Mouse (Mus musculus) splenic B cell, adult 2 months (primary cell): ENCODE data around the gene Lztfl1.
"Not testable (repeated sequence)": the region's sequence is repeated elsewhere in the genome, so short reads cannot be mapped to it uniquely, and the experiment has no call there.

Experiments
- DNase-seq: peaks from one replicate; pipeline ENCODE4 v3.0.0-alpha.2; 2011; ENCODE audit warnings: low read depth, low spot score
- H3K27me3 ChIP-seq: 2 replicates; pipeline ENCODE4 v1.6.1; 2012; ENCODE audit warnings: mild to moderate bottlenecking, low read length, moderate library complexity, mixed read lengths; ENCODE audit not compliant: control insufficient read depth, poor library complexity, insufficient read depth, severe bottlenecking
- H3K36me3 ChIP-seq: 2 replicates; pipeline ENCODE4 v1.6.1; 2012; ENCODE audit warnings: mild to moderate bottlenecking, low read length, moderate library complexity, mixed read lengths; ENCODE audit not compliant: control insufficient read depth, poor library complexity, insufficient read depth, severe bottlenecking

Lztfl1 gene

DNA sequence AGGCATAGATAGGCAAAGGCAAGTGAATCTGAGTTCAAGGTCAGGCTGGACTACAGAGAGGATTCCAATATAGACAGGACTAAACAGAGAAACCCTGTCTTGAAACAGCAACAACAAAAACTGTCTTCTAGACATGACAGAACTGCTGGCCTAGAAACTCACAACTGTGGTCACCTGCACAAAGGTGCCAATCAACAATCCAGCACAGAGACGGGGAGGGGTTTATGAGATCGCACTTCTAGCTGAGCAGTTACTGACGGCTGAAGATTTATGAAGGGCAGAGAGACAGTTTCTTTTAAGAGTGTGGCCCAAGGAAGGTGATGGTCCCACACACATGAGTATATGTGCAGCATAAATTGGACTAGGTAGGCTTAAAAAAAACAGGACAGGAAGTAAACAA is 1.2 kb downstream of the Lztfl1 start:
- no peaks in the 10 kb centered on the region for H3K36me3 ChIP-seq
- no peaks in the 10 kb centered on the region for H3K27me3 ChIP-seq
- peak; percentile 20 for DNase-seq

DNA sequence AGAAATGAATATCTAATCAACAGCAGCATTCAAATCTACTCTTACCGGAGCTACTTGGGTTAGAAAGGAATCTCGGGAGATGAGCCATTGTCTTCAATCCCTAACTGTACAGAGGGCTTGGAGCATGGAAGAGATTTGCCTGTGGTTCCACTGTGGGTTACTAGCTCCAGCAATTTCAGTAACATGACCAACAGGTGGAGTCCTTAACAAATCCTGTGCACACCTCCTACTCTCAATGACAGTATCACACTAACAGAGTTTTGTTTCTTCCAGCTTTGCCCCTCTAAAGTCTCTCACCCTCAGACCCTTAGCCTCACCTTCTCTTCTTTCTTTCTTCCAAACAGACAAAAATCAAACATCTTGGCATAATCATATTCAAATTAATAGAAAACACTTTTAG is 4.4 kb downstream of the Lztfl1 start:
- Histone ChIP-seq H3K36me3 (0 out of 2 replicates have a peak, but pooled peaks cover 2% of the 10 kb centered on the region), H3K27me3 (no peaks in the 10 kb centered on the region)
- DNase-seq: peak; percentile 58

DNA sequence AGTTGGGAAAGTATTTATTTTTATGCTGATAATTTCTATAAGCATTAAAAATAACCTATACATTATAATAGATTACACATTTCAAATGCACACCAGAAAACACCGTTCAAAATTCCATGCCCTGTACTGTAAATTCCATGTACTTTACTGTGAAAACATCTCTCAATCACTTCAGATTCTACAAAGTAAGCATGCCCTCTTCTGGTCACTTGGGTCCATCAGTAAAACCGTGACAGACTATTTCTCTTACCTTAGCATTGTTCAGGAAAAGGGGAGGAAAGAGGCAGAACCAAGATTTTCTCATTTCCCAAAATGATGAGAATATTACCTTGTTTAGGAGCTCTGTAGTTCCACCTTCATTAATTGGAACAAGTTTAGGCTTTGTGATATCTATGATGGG is 8.3 kb downstream of the Lztfl1 start:
- DNase-seq: no peak
- Histone ChIP-seq H3K36me3 (0 out of 2 replicates have a peak, but pooled peaks cover 2% of the 10 kb centered on the region), H3K27me3 (no peaks in the 10 kb centered on the region)

DNA sequence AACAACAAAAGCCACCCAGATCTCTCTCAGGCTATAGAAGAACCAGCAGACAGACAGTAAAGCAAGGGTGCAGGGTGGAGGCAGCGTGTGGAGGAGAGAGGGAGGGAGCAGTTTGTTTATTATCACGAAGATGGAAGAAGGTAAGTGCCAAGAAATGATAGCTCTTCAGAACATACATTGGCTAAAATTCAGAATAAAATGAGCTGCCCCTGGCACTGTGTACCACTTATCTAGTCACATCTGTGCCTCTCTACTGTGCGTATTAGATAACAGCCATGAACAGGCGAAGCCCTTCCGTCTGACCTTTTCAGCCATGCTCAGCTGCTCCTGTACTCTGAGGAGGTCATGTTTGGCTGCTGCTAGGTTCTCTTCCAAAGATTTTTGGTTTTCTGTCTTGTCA is 15.7 kb downstream of the Lztfl1 start:
- Histone ChIP-seq H3K36me3 (0 out of 2 replicates have a peak, but pooled peaks cover 5% of the 10 kb centered on the region), H3K27me3 (no peaks in the 10 kb centered on the region)
- DNase-seq: no peak

DNA sequence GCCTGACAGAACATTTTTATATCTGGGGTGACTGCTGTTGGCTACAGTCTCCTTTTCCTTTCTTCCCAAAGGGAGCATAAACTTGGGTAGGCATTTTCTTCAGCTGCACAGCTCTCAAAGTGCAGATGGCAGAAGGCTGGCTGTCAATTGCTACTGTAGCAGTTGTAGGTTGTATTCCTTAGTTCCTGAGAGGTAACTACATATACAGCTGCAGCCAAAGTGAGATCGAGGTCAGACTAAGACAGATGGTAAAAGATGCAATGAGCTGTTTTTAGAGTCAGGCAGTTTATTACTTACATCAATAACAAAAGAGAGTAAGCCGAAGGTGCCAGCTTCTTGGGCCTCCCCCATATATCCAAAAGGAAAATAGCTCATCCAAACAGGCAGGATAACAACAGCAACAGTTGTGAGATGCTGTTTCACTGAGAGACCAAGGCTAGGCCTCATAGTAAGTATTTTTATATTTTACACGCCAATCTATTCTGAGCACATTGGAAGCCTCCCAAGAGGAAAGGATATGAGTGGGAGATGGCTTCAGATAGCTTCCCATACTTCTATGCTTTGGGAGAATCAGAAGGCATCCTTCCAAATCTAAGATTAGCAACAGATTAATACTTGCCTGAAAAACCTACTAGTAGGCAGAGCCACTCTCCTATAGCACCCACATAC is 21.7 kb downstream of the Lztfl1 start:
- DNase-seq: no peak
- Histone ChIP-seq H3K27me3 (no peaks in the 10 kb centered on the region), H3K36me3 (0 out of 2 replicates have a peak, but pooled peaks cover 2% of the 10 kb centered on the region)

DNA sequence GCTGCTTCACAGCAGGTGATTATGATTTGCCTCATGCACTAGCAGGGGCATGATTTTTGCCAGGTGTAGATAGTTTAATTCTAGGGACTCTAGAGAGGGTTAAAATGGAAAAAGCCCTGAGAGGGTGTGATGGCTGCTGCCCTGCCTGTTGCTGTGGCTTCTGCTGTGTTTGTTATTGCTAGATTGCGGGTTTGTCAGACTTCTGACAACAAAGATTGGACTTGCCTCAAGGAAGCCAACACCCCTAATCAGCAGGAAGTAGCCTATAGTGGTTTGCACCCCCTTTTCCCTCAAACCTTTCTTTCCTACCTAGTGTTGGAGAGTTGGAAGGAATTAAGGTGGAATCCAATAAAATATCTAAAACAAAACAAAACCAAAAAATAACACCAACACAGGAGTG is 29.3 kb downstream of the Lztfl1 start:
- no peaks in the 10 kb centered on the region for H3K27me3 ChIP-seq
- H3K36me3 ChIP-seq: no peaks in the 10 kb centered on the region
- DNase-seq: no peak

DNA sequence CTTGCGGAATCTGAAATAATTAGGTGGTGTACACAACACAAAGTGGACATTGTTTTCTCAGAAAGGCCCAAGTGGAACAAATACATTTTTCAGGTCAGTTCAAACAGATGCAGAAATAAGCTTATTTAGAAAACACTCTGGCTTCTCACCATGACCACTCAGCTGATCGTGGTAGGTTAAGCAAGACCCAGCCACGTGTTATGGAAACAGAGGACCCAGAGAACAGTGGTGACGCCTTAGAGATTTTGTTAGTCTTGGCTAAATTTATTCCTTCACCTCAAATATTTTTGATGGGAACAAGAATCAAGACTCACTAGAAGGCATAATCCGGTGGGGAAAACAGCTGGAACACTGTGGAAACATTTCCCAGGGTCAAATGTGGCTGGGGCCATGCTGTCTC is 31.3 kb downstream of the Lztfl1 start:
- H3K27me3 ChIP-seq: no peaks in the 10 kb centered on the region
- no peak for DNase-seq
- H3K36me3 ChIP-seq: no peaks in the 10 kb centered on the region

DNA sequence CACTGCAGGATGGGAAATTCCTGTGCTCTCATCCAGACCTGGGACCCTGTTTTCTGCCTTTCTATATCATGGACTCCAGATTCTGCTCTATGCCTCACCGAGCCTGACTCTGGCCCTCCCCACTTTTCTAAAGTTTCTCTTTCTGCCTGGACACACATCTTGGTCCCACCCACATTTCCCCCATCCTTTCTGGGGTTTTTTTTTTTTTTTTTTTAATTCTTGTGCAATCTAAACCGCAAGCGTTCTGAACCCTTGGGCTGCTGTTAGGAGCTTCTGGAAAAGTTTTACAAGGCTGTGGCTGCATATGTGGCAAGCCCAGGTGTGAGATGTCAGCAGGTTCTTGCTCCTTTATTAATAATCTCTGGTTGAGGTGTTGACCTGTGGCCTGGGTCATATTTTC is 33.8 kb downstream of the Lztfl1 start:
- no peaks in the 10 kb centered on the region; the same call in none of the 2 replicates for H3K27me3 ChIP-seq
- DNase-seq: no peak
- H3K36me3 ChIP-seq: no peaks in the 10 kb centered on the region

DNA sequence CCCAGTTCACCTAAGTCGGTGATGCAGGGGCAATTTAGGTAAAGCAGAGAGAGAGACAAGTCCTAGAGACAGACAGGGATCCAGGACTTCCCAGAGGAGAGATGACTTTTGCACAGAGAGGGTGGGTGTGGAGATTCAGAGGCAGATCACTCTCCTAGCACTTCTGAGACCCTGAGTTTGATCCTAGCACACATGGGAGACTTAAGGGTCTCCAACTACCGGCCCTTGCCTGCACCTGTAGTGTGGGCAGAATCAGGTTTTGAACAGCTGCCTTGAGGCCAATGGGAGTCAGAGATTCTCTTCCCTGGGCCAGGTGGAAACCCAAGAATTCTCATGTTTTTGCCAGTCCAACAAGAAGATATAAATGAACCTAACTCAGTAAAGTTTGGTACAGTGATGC is 38.3 kb downstream of the Lztfl1 start:
- Histone ChIP-seq H3K36me3 (no peaks in the 10 kb centered on the region), H3K27me3 (no peaks in the 10 kb centered on the region; the same call in none of the 2 replicates)
- no peak for DNase-seq

DNA sequence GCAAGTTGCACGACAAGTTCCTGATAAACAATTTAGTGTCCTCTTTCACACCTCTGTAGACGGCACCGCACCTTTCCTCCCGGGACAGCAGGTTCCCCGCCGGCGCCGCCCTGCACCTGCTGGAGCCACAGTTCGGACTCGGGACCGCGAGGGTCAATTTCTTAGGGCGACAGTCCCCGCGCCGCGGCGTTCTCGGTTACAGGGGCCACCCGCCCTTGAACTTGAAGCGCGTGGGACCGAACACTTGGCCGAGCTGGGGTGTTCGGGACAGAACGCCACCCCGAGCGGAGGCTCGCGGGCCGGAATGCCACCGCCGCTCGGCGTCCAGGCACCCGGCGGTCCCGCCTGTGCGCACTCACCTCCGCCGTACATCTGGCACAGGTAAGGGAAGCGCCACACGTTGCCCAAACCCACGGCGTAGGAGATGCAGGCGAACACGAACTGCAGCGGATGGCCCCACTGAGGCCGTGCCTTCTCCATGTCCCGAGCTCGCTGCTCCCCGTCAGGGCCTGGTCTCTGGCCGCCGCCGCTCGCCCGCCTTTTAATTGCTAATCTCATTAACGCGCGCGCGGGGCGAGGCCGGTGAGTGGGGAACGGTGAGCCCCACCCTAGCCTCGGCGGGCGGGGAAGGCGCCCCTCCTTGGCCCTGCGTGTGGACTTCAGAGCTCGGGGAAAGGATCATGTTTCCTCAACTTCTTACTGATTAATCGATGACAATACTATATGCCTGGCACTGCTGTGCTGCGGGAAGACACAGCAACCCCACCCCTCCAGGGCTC is 39.0 kb downstream of the Lztfl1 start, which contains the start of the genes Ccr9 and Slc6a20a:
TSS of gene Ccr9 (plus strand) at position 113 of the 779 bp plus-strand sequence.
TSS of gene Slc6a20a (minus strand) at position 559 of the 779 bp plus-strand sequence.
- Histone ChIP-seq H3K27me3 (no peaks in the 10 kb centered on the region; the same call in none of the 2 replicates), H3K36me3 (no peaks in the 10 kb centered on the region)
- peak; percentile 14 for DNase-seq

DNA sequence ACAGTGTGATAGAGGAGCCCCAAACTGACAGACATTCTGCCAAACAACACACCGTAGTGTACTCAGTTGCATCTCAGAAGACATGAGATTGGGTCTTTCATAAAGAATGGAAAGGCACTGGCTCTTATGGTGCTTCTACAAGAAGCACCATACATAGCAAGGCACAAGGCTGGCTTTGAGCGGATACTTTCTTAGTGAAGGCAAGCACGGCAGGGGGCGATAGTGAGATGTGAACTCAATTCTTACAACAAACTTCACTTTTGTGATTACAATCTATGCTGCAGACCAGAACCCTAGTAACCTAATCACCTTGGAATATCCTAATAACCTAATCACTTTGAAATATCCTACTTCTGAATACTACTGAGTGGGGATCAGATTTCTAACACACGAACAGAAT is 51.9 kb downstream of the Lztfl1 start:
- H3K36me3 ChIP-seq: no peaks in the 10 kb centered on the region
- peak; percentile 81 for DNase-seq
- no peaks in the 10 kb centered on the region for H3K27me3 ChIP-seq

DNA sequence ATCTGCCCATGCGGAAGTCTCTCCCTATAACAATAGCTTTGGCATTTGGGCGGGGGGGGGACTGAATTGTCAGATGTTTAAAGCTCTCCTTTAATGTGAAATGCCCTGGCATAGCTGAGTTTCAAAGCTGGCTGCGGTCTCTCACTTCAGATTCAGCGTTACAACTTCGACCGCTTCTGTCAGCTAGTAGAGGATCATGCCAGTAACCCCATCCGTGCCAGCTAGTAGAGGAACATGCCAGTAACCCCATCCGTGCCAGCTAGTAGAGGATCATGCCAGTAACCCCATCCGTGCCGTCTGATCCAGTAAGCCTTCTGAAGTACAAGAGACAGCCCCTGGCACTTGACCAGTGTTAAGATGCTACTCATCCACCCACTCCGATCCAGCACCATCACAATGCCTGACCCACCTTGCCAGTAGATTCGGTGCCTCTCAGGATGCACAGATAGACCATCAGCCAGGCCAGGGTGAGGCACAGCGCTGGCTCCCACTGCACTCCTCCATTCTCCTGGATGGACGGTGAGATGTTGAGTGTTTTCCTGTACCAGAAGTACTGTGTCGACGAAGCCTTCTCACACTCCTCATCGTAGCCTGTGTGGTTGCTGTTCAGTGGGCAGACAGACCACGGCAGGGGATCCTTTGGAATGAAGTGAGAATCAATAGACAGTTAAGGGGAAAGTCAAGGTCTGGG is 57.4 kb downstream of the Lztfl1 start:
- H3K36me3 ChIP-seq, H3K27me3 ChIP-seq, DNase-seq: not testable (repeated sequence)

DNA sequence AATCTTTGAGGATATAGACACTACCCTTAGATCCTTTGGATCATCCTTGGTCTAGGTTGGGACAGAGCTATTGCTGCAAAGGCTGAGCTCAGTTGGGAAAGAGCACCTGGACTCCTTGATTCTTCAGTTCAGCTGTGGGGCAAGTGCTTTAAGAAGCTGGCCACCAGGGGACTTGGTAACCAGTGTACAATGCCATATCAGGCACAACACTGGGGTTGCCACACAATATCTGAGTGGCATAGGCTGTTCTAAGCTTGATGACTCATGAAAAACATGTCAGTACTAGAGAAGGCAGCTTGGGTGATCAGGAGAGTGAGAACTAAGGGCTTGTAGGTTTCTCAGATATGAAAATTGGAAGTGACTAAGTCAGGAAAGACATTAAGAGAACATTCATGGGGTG is 58.5 kb downstream of the Lztfl1 start:
- no peaks in the 10 kb centered on the region for H3K27me3 ChIP-seq
- DNase-seq: no peak
- no peaks in the 10 kb centered on the region for H3K36me3 ChIP-seq

DNA sequence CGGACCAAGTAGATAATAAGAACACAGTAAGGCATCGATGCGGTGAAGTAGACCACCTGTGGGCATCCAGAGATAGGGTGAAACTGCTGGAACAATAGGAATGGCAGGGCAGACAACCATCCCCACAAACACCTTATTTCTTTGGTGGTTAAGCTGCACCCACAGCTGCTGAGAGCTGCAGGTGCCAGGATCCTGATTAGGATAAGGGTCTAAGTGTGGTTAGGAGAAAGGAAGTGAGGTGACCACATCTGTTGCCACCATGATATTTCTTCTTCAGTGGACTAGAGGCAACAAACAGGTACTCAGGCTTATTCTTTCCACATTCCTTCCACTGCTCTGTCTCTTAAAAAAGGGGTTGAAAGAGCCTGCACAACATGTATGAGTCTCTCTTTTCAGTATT is 60.0 kb downstream of the Lztfl1 start:
- no peak for DNase-seq
- Histone ChIP-seq H3K27me3 (no peaks in the 10 kb centered on the region), H3K36me3 (no peaks in the 10 kb centered on the region)

DNA sequence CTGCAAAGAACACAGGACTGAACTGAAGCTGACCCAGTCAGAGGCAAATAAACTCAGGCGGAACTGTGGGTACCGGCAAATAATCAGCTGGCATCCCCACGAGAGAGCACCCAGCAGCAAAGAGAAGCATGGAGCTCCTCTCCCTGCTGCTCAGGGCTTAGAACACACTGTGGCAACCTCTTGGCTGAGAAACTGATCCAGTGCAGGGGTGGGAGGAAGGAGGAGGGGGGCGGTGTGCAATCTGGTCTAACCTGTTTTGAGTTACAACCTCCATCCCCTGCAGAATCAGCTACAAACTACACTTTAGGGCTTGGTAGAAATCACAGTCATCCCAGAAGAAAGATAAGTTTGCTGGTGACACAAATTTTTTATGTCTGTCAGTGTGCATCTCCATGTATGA is 66.1 kb downstream of the Lztfl1 start:
- H3K36me3 ChIP-seq: no peaks in the 10 kb centered on the region
- DNase-seq: no peak
- no peaks in the 10 kb centered on the region for H3K27me3 ChIP-seq
